Mouse (Mus musculus): ENCODE data around the gene Dleu7. TPM values are rescaled to one million over a fixed set of nuclear protein-coding genes. Genes with fewer than 3 reads are reported as not detected.
A peak's percentile ranks its signal among the peaks of the same experiment; 100 is the strongest.

Dleu7 gene
- polyA plus RNA-seq, 1 experiment from 2014 or later = 1.4 TPM

- H3K4me1 ChIP-seq (replicated peaks) = peaks cover 12% of the 10 kb centered on the region
- no peak overlapping the region for H3K27ac ChIP-seq (ENCODE audit: poor library complexity, severe bottlenecking)
- 82% methylated on average over 5 of the region's 5 CpGs for WGBS
- no peaks in the 10 kb centered on the region for H3K27me3 ChIP-seq (replicated peaks)
- no peak overlapping the region for H3K4me2 ChIP-seq
- H3K9ac ChIP-seq = no peak overlapping the region
- H3K9me3 ChIP-seq (replicated peaks) = no peaks in the 10 kb centered on the region
- H3K36me3 ChIP-seq = no peaks in the 10 kb centered on the region
- no peak for ATAC-seq (ENCODE audit: insufficient number of reproducible peaks, low FRiP score)
- H3K4me3 ChIP-seq = no peak overlapping the region
These were observed 32.1 kb upstream of the Dleu7 start for GRCm38 (mm10) chr14:62324943-62325342.

GRCm38 (mm10) chr14:62323457-62323856 lies 30.6 kb upstream of the Dleu7 start:
- Histone ChIP-seq H3K36me3 (no peaks in the 10 kb centered on the region), H3K4me3 (no peak overlapping the region), H3K4me2 (no peak overlapping the region), H3K9ac (no peak overlapping the region), H3K9me3 (replicated peaks) (no peaks in the 10 kb centered on the region), H3K27me3 (replicated peaks) (no peaks in the 10 kb centered on the region), H3K4me1 (replicated peaks) (peaks cover 9% of the 10 kb centered on the region), H3K27ac (ENCODE audit: poor library complexity, severe bottlenecking) (no peak overlapping the region)
- ATAC-seq (ENCODE audit: insufficient number of reproducible peaks, low FRiP score) = no peak
- 82% methylated on average over 5 of the region's 5 CpGs for WGBS

GRCm38 (mm10) chr14:62322581-62323344 lies 29.9 kb upstream of the Dleu7 start:
- no peak overlapping the region for H3K4me3 ChIP-seq
- H3K9ac ChIP-seq = no peak overlapping the region
- H3K27ac ChIP-seq (ENCODE audit: poor library complexity, severe bottlenecking) = no peak overlapping the region
- no peaks in the 10 kb centered on the region for H3K9me3 ChIP-seq (replicated peaks)
- peaks cover 8% of the 10 kb centered on the region for H3K4me1 ChIP-seq (replicated peaks)
- WGBS = 59% methylated on average over 6 of the region's 6 CpGs
- H3K36me3 ChIP-seq = no peaks in the 10 kb centered on the region
- H3K27me3 ChIP-seq (replicated peaks) = no peaks in the 10 kb centered on the region
- ATAC-seq (ENCODE audit: insufficient number of reproducible peaks, low FRiP score) = no peak
- H3K4me2 ChIP-seq = no peak overlapping the region

- no peak overlapping the region for H3K4me3 ChIP-seq
- ATAC-seq (ENCODE audit: insufficient number of reproducible peaks, low FRiP score) = no peak
- H3K9ac ChIP-seq = no peak overlapping the region
- H3K9me3 ChIP-seq (replicated peaks) = no peaks in the 10 kb centered on the region
- no peak overlapping the region for H3K4me2 ChIP-seq
- no peaks in the 10 kb centered on the region for H3K27me3 ChIP-seq (replicated peaks)
- no peaks in the 10 kb centered on the region for H3K36me3 ChIP-seq
- 72% methylated on average over 1 of the region's 1 CpGs for WGBS
- no peak overlapping the region for H3K27ac ChIP-seq (ENCODE audit: poor library complexity, severe bottlenecking)
- H3K4me1 ChIP-seq (replicated peaks) = peaks cover 22% of the 10 kb centered on the region
These were observed 18.8 kb upstream of the Dleu7 start for GRCm38 (mm10) chr14:62311672-62312071.

- Histone ChIP-seq H3K9me3 (replicated peaks) (no peaks in the 10 kb centered on the region), H3K36me3 (no peaks in the 10 kb centered on the region), H3K4me3 (no peak overlapping the region), H3K4me2 (no peak overlapping the region), H3K9ac (no peak overlapping the region), H3K27ac (ENCODE audit: poor library complexity, severe bottlenecking) (peak overlapping the region; percentile 65), H3K4me1 (replicated peaks) (peaks cover 22% of the 10 kb centered on the region), H3K27me3 (replicated peaks) (no peaks in the 10 kb centered on the region)
- ATAC-seq (ENCODE audit: insufficient number of reproducible peaks, low FRiP score) = no peak
- 20% methylated on average over 2 of the region's 2 CpGs for WGBS
These were observed 16.2 kb upstream of the Dleu7 start for GRCm38 (mm10) chr14:62309026-62309425.

GRCm38 (mm10) chr14:62307555-62307954 lies 14.7 kb upstream of the Dleu7 start:
- WGBS = 82% methylated on average over 1 of the region's 1 CpGs
- Histone ChIP-seq H3K36me3 (no peaks in the 10 kb centered on the region), H3K4me3 (no peak overlapping the region), H3K9ac (no peak overlapping the region), H3K27ac (ENCODE audit: poor library complexity, severe bottlenecking) (no peak overlapping the region), H3K4me2 (no peak overlapping the region), H3K9me3 (replicated peaks) (no peaks in the 10 kb centered on the region), H3K27me3 (replicated peaks) (no peaks in the 10 kb centered on the region), H3K4me1 (replicated peaks) (peaks cover 22% of the 10 kb centered on the region)
- no peak for ATAC-seq (ENCODE audit: insufficient number of reproducible peaks, low FRiP score)

- Histone ChIP-seq H3K4me1 (replicated peaks) (peaks cover 17% of the 10 kb centered on the region), H3K27me3 (replicated peaks) (no peaks in the 10 kb centered on the region), H3K9ac (no peak overlapping the region), H3K27ac (ENCODE audit: poor library complexity, severe bottlenecking) (no peak overlapping the region), H3K36me3 (no peaks in the 10 kb centered on the region), H3K9me3 (replicated peaks) (no peaks in the 10 kb centered on the region), H3K4me2 (no peak overlapping the region), H3K4me3 (no peak overlapping the region)
- ATAC-seq (ENCODE audit: insufficient number of reproducible peaks, low FRiP score) = no peak
- 79% methylated on average over 3 of the region's 3 CpGs for WGBS
These were observed 7.2 kb upstream of the Dleu7 start for GRCm38 (mm10) chr14:62300031-62300430.

- no peaks in the 10 kb centered on the region; the same call in 1 of the 2 replicates for H3K27me3 ChIP-seq (replicated peaks)
- no peak overlapping the region for H3K4me3 ChIP-seq
- ATAC-seq (ENCODE audit: insufficient number of reproducible peaks, low FRiP score) = no peak
- no peaks in the 10 kb centered on the region for H3K9me3 ChIP-seq (replicated peaks)
- no peak overlapping the region for H3K9ac ChIP-seq
- 74% methylated on average over 1 of the region's 1 CpGs for WGBS
- no peak overlapping the region for H3K27ac ChIP-seq (ENCODE audit: poor library complexity, severe bottlenecking)
- H3K36me3 ChIP-seq = no peaks in the 10 kb centered on the region
- H3K4me1 ChIP-seq (replicated peaks) = peaks cover 17% of the 10 kb centered on the region
- no peak overlapping the region for H3K4me2 ChIP-seq
These were observed 6.0 kb upstream of the Dleu7 start for GRCm38 (mm10) chr14:62298808-62299207.

GRCm38 (mm10) chr14:62292166-62292487 lies 720 bp downstream of the Dleu7 start:
- H3K4me1 ChIP-seq (replicated peaks) = peaks cover 11% of the 10 kb centered on the region
- 55% methylated on average over 5 of the region's 7 CpGs for WGBS
- H3K4me3 ChIP-seq = peak overlapping the region; percentile 60
- peak overlapping the region; percentile 79 for H3K9ac ChIP-seq
- peak overlapping the region; percentile 100 for H3K4me2 ChIP-seq
- ATAC-seq (ENCODE audit: insufficient number of reproducible peaks, low FRiP score) = no peak
- no peak overlapping the region for H3K27ac ChIP-seq (ENCODE audit: poor library complexity, severe bottlenecking)
- H3K9me3 ChIP-seq (replicated peaks) = no peaks in the 10 kb centered on the region; the same call in 1 of the 2 replicates
- peaks cover 5% of the 10 kb centered on the region; the same call in 1 of the 2 replicates for H3K27me3 ChIP-seq (replicated peaks)
- no peaks in the 10 kb centered on the region for H3K36me3 ChIP-seq

- Histone ChIP-seq H3K9ac (no peak overlapping the region), H3K4me3 (no peak overlapping the region)
- 94% methylated on average over 1 of the region's 1 CpGs for WGBS
These were observed 1.4 kb downstream of the Dleu7 start for GRCm38 (mm10) chr14:62291406-62291987.

GRCm38 (mm10) chr14:62288731-62289130 lies 4.1 kb downstream of the Dleu7 start:
- Histone ChIP-seq H3K27me3 (replicated peaks) (peaks cover 5% of the 10 kb centered on the region; the same call in 1 of the 2 replicates), H3K4me3 (no peak overlapping the region), H3K9ac (no peak overlapping the region), H3K27ac (ENCODE audit: poor library complexity, severe bottlenecking) (no peak overlapping the region), H3K4me2 (no peak overlapping the region), H3K9me3 (replicated peaks) (no peaks in the 10 kb centered on the region; the same call in 1 of the 2 replicates), H3K36me3 (no peaks in the 10 kb centered on the region), H3K4me1 (replicated peaks) (peaks cover 11% of the 10 kb centered on the region)
- no peak for ATAC-seq (ENCODE audit: insufficient number of reproducible peaks, low FRiP score)
- WGBS = 88% methylated on average over 3 of the region's 3 CpGs

More at GRCm38 (mm10) chr14:62291406-62291987, 1.4 kb downstream of the Dleu7 start:
- Histone ChIP-seq H3K4me2 (no peak overlapping the region), H3K27ac (ENCODE audit: poor library complexity, severe bottlenecking) (no peak overlapping the region), H3K27me3 (replicated peaks) (peaks cover 5% of the 10 kb centered on the region; the same call in 1 of the 2 replicates), H3K36me3 (no peaks in the 10 kb centered on the region), H3K9me3 (replicated peaks) (no peaks in the 10 kb centered on the region; the same call in 1 of the 2 replicates), H3K4me1 (replicated peaks) (peaks cover 11% of the 10 kb centered on the region)
- no peak for ATAC-seq (ENCODE audit: insufficient number of reproducible peaks, low FRiP score)

Data from heart, embryonic 12.5 days (tissue).